Mouse (Mus musculus) lung, postnatal 0 days (tissue): ENCODE measurements around the gene Mmp24.

Source experiments
- CTCF ChIP-seq: IDR thresholded peaks from 2 replicates; pipeline ENCODE4 v1.5.1; 2016; ENCODE audit warnings: antibody characterized with exemption, mild to moderate bottlenecking
- EP300 ChIP-seq: IDR thresholded peaks from 2 replicates; pipeline ENCODE4 v1.6.1; 2016; ENCODE audit warnings: antibody characterized with exemption, mild to moderate bottlenecking, control low read depth

GRCm38 (mm10) chr2:155787949-155788931 lies 13.1 kb downstream of the Mmp24 start:
- no peak for TF ChIP-seq CTCF
- TF ChIP-seq EP300: no peak
